Mouse (Mus musculus): ENCODE results near the gene Map2k3.
A peak's percentile ranks its signal among the peaks of the same experiment; 100 is the strongest.

Gene Map2k3

DNA sequence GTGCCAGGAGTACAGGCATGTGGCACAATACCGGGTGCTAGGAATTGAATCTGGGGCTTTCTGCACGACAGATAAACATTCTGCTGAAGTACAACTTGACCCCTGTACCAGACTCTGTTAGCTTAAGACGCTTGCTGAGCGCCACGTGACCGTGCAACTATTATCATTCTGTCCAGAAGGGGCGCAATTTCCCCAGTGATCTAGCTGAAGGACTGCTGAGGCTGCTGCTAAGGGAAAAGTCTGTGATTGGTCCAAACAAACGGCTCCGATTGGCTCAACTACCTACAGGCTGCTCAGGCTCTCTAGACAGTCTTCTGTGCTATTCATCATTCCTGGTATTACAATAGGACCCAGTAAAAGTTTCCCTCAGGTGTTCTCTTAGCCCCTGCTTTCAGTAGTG is 4.6 kb upstream of the Map2k3 start:
- DNase-seq (ENCODE audit: low spot score) = peak; percentile 74

DNA sequence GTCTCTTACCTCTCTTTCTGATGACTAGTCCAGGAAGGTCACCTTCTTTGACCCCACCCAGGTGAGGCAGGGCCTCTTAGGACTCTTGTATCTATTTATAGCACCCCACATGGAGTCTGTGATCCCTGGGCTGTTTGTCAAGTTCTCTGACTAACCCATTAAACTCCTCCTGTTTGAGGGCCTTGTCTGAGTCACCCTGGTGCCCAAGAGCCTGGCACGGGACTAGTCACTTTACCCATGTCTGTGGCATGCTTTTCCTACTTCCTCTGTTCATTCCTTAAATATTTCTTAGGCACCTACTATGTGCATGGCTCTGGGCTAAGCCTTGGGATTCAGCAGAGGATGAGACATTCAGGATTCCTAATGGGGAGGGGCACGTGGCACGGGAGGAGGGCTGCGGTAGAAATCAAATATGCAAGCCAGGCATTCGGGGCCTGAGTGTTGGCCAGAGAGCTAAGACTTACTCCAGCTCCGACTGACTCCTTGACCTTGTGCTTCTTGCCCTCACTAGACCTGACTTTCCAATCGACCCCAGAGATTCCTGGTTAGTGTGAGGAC is 1.0 kb upstream of the Map2k3 start:
- DNase-seq (ENCODE audit: low spot score) = peak; percentile 56

DNA sequence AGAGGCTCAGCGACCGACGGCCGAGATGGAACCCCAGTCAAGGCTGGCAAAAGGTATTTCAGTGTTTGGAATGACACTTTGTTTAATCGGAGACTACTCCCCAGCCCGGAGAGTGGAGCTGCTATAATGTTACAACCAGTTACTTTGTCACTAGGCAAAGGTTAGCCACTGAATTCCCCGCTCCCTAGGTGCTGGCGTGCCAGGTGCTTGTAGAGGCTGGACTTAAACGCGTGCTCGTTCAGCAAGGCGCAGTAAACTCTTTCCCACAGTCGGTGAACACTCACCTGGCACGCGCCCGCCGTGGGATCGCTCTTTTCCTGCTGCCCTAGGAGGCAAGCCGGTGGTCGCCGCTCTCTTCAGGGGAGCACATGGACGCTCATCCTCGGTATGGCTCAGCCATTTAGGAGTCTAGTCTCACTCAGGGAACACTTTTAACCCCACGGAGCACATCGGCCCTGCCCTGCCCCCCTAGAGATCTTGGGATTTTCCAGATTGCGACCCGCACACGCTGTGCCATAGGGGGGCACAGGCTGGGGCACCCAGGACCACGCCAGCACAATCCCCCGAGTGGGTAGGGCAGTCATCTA is 458 bp upstream of the Map2k3 start:
- DNase-seq (ENCODE audit: low spot score) = no peak

DNA sequence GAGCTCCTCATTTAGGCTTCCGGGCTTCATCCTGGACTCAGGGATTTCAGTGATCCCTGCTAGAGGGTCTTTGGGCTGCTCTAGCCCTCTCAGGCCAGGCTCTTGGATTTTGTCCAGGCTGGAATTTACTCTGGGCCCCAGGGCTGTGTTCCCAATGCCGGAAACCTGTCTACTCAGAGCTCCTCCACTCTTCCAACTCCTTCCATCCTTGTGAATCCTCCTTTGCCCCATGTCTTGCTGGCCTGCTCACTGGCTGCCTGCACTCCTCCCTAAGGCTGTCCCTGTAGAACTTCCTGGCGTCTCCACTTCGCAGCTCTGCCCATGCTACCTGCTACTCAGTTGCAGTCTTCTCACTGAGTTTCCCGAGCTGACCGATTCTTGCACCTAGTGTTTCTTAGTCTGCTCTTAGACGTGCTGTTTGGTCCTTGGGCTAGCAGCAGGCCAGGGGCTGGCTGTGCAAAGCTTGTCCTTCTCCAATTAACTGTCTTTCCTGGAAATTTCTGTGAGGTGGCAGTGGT is 729 bp downstream of the Map2k3 start:
- no peak for DNase-seq (ENCODE audit: low spot score)

DNA sequence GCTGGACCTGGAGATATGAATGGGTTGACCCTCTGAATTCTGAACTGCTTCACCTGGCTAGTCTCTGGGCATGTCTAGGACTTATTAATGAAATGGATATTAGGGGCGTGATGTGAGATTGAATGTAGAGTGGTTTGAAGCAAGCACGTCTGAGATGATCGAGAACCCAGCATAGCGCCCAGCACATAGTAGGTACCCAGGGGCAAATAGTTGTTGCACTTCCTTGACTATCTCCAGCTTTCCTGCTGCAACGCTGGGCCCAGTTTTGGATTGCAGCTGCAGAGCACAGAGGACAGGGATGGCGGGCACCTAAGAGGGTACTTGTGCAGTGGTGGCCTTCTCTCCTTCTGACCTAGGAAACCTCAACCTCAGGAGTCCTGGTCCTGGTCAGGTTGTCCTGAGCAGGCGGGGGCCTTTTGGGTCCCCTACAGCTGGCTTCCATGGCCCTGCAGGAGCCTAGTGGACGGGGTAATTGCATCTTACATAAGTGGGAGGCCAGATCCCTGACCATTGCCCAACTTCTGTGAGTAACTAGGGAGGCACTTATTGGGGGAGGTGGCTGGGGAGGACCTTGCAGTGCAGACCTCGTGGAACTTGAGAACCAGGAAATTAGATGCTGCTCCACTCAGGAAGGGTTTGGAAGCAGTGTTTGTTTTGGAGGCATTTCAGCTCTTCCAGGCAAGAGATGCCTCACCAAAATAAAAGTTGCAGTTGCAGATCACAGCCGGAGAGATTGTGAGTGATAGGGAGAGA is 1.5 kb downstream of the Map2k3 start:
- peak; percentile 43 for DNase-seq (ENCODE audit: low spot score)

DNA sequence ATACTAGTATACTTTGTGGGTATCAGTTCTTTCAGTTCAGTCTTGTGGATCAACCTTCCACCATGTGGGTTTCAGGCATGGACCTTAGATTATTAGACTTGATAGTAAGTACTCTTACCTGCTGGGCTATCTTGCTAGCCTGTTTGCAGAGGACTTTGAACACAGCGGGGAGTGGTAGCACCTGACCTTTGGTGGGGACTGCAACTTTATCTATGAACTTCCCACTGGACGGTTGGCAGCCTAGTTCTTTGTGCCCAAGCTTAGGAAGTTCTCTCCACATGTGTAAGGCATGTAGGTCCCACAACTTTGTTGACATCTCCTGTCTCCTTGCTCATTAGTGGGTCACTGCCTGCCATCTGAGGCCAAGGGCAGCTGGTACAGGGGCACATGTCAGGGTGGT is 3.0 kb downstream of the Map2k3 start:
- no peak for DNase-seq (ENCODE audit: low spot score)

DNA sequence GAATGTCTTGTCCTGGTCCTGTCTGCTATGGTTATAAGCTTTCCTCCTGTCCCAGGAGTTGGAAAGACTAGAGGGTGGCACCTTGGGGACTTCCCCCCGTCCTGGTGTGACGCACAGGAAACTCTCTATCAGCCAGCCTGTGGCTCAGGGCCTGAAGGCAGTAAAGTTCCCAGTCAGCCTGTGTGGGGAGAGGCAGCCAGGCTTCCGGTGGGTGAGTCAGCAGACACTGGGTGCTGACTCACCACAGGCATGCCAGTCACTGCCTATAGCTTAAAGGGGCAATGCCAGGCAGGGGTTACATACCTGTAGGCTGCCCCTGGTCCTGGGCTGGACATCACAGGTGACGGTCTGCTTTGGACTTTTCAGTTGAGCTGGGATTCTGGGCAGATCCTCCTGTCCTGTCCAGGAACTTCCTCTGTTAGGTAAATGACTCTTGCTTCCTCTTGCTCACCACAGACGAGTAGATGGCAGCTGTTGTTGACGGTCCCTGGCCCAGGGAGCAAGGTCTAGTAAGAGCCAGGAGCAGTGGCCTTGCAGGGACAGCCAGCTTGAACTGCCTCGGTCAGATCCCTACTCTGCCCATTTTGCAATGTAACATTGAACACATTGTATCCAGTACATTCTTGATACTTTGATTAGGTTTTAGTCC is 3.6 kb downstream of the Map2k3 start:
- peak; percentile 75 for DNase-seq (ENCODE audit: low spot score)

DNA sequence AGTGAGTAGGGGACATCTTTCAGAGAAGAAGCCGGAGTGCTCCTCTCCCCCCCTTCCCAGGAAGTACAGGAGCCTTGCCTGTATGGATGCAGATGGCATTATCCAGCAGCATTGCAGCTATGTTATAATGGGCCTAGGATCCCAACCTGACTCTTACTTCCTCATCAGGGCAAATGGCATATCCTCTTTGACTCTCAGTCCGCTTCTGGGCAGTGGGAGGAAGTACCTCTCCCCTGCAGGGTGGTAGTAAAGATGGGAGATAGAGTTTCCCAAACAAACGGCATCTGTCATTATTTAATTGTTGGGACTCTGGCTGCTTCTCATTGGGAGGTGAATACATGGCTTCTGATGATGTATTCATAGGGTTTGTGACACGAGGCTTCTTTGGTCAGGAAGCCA is 4.1 kb downstream of the Map2k3 start:
- DNase-seq (ENCODE audit: low spot score) = no peak

DNA sequence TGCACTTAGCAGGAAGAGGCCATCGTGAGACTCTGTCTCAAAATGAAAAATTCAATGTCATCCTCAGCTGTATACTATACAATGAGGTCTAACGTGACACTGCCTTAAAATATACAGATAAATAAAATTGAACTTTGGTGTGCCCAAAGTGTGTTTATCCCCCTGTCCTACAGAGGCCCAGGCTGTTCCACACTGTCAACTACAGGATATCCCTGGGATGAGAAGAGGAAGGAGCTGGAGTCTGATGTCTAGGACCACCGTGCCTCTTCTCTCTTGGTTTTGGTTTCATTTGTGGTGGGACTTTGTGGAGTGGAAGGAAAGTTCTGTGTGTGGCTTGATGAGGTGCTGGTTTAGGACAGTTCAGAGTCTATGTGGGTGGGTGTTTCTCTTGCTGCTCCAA is 5.8 kb downstream of the Map2k3 start:
- no peak for DNase-seq (ENCODE audit: low spot score)

DNA sequence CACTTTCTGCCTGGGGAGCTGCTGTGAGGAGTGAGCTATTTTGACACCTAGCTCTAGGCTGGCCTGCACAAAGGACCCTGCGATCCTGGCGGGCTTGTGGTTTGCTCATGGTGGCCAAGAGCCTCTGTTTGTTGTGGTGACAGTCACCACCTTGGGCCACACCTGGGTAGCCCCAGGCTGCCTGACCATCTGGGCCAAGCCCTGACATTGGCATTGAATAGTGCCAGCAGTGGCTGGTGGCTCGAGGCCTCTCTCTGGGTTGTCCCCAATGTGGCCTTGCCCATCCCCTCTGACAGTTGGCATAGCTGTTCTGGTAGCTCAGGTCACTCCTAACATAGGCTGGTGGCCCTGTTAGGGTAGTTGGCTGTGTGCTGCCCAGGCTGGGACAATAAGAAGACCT is 7.7 kb downstream of the Map2k3 start:
- DNase-seq (ENCODE audit: low spot score) = no peak

DNA sequence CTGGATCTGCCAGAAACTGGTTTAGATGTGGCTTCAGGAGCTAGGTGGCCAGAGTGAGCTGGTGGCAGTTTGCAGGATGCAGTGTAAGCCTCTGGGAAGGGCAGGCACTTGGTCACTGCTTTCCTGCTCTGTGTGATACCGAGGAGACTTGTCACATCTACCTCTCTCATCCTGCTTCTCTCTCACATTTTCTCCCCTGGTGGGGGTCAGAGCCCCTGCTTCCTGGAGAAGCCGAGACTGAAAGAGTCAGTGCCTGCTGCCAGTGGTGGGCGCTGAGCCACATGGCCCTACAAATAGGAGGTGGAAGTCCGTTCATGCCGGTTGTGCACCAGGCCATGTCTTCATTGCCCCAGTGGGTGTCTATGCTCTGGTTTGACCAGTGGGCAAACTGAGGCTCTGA is 8.7 kb downstream of the Map2k3 start:
- no peak for DNase-seq (ENCODE audit: low spot score)

DNA sequence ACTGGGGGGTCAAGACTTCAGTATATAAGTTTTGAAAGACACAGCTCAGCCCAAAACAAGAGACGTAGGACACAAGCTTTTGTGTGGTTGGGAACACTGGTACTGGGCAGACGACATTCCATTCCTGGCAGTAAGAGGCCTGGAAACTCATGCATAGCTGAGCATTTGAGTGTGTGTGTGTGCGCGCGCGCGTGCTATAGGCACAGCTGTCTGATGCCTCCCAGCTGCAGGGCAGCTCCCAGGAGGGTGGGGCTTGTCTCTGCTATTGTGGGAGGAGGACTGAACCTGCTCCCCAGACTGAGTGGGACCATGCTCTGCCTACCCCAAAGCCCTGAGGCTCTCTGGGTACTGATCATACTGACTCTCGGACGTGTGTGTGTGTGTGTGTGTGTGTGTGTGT is 9.5 kb downstream of the Map2k3 start:
- DNase-seq (ENCODE audit: low spot score) = no peak

DNA sequence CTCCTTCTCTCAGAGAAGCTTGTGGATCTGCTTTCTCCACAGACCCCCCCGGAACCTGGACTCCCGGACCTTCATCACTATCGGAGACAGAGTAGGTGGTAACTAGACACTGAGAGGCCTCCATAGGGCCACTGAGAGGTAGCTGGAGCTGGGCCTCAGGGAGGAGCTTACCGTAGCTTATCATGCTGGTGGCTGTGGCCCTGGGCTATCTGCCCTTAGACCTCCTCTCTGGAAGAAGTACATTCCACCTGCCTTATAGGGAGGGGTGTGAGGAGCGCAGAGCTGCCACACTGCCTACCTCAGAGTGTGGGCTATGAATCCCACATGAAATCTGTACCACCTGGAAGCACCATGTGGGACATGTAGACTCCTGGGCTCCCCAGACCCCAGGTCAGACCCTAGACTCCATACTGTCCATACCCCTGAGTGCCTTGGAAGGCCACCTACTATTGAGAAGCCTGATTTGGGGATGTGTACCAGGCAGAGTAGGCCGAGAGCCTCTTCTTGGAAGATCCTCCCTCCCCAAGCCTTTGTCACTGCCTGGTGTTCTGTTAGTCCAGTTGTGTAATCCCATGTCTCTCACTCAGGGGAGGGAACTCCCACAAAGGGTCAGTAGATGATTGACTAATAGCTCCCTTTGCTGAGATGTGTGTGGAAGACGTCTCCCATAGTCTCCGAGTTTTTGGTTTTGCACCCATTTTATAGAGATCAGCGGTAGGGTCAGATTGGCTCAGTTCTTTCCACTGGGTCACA is 10.6 kb downstream of the Map2k3 start:
- DNase-seq (ENCODE audit: low spot score) = no peak

DNA sequence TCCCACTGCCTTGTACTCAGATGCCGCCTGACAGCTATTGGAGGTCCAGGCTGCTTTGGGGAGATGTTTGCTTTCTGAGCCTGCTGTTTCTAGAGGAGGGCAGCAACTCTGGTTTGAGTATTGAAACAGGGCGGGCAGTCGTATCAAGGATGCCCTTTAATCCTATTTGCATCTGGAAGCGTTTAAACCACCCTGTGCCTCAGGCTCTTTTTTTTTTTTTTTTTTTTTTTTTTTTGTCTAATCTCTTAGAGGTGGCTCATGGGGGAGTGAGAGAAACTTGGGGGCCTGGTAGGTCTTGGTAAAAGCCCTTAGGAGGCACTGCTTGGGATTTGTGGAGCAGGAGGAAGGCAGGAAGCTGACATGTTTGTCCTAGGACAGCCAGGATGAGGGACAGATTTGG is 13.2 kb downstream of the Map2k3 start:
- DNase-seq (ENCODE audit: low spot score) = no peak

DNA sequence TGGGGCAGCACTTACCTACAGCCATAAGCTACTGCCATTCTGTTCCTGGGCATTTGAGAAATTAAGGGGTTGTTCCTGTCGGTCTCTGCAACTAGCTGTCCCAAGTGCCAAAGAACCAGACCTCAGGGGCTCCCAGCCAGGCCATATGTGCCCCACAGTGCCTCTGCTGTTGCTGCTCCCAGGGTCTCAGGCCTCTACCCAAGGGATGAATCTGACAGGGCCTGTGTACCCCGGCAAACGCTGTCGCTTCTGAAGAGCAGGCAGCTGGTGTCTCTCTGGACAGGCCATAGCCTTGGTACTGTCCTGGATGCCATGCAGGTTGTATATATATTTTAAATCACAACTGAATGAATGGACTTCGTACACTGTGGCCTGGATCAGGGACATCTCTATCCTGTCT is 20.1 kb downstream of the Map2k3 start:
- DNase-seq (ENCODE audit: low spot score) = no peak

DNA sequence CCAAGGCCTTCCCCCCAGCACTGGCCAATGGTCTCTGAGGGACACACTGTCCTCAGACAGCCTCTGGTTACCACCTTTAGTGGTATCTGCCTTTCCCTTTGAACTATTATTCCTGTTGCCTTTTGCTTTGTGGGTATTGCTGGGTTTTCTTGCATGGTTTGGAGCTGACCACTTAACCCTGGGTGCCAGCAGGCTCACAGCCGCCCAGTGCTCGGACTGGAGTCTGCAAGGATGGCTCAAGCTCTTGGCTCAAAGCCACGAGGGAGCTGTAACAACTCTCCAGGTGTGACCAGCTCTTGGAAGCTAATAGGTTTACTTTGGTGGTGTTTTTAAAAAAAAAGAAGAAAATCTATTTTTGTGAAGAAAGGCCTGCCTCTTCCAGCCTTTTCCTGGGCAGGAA is 20.5 kb downstream of the Map2k3 start:
- DNase-seq (ENCODE audit: low spot score) = no peak

DNA sequence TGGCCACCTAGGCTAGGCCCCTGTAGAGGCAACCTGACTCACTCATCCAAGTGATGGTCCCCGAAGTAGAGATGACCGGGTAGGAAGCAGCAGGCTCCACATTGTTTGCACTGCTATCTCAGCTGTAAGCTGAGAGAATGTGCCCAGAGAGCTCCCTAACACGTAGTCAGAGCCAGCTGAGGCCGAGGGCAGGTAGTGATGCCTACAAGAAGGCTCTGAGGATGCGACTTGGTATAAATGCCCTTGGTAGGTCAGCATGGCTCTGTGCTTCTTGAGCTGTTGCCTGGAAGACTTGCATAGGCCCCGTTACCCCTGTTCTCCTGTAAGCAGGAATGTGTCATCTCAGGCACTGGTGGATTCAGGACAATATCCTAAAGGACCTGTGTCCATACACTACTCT is 21.2 kb downstream of the Map2k3 start:
- no peak for DNase-seq (ENCODE audit: low spot score)

DNA sequence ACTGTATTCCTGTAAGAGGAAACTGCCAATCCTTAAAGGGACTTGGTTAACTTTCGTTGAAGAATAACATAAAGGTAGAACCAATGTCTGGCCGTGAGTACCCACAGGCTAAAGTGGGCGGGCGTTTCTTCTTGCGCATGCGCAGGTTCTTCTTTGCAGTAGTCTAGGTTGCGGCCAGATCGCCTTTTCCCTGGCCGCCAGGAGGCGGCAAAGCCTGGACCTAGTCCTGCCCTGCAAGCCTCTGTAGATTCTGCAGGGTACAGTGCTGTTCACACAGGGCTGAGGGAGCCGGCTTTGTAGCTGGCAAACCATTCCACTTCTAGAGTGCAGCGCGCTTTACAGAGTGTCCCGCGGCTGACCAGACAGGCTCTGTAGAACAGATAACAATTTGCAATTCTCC is 22.0 kb downstream of the Map2k3 start:
- peak; percentile 85 for DNase-seq (ENCODE audit: low spot score)

DNA sequence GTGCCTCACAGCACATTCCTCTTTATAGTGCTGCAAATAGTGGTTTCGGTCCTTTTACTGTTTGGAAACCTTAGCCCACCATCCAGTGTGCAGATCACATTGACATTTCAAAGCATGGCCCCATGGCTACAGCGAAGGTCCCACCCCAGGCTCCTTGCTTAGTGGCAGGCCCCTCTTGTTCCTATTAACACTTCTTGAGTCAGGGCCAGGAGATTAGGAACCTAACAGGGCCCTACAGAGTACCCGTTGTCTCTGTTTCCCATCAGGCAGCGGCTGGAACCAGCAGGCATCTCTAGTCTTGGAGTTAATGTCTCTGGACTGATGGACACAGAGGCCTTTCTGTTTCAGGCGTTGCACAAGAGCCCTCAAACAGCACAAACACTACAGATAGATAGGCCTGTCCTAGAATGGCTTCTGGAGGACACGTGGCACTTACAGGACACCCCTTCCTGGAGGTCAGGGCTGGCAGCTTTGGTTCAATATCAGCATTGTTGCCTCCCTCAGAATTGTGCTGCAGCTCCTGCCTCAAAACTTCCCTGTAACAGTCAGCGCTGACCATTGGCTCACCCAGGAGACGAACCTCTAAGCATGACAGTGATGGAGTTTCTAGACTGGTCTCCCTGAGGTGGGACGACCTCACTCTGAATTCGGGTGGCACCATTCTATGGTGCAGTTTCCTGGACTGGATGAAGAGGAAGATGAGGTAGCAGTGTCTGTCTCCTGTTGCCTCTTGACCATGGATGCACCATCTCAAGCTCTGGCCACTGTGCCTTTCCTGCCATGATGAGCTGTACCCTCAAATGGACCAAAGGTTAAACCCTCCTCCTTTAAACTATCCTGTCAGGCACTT is 22.6 kb downstream of the Map2k3 start:
- DNase-seq (ENCODE audit: low spot score) = no peak

DNA sequence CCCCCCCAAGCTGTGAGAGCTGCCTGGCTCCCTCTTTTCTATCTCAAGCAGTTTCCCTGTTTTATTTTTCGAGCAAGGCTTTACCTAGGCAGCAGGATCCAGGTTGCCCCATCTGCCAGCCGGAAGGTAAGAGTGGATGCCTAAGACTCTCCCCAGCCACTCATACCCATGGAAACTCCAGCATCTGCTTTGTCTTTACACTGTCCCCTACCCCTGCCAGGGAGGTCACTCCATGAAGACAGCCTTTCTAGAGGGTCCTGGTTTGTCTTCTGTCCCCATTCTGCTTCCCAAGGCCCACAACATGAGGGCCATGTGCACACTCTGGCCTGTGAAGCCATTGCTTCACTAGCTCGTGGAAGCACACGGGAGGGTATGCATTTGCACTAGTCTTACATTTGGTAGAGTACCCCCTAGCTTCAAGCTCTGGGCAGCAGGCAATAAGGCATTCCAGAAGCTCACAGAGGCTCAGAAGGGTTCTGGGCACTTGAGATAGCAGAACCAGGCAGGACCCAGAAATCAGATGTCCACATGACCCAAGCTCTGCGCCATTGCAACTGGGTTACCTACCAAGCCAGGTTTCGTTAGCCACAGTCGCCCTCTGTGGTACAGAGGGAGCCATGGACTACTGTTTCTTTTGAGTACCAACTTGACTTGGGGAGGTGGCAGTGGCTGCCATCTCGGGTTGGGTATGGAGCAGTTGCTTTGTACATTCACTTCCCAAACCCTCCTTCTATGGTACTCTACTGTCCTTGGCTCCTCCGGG is 24.0 kb downstream of the Map2k3 start:
- DNase-seq (ENCODE audit: low spot score) = no peak

DNA sequence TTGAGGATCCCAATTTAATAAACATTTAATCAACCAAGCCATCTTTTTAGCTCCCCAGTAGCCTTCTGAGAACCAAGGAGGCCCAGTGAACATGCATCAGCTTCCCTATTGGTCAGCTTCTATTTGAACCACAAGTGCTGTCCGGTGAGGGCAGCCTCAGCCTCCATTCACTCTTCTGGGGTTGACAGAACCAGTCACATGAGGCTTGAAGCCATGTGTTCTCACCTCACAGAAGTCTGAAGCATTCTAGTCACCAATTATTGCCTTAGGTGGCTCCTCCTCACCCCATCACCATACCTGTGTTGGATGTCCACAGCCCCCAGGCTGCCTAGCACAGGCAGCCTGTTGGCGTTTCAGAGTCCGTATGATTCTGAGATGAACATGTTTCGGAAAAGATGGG is 27.1 kb downstream of the Map2k3 start:
- DNase-seq (ENCODE audit: low spot score) = no peak

All from MN1 (cell line).